Mouse (Mus musculus) liver, embryonic 16.5 days (tissue): Measurements from ENCODE around the gene Lman1l. TPM values are rescaled to one million over a fixed set of nuclear protein-coding genes. Genes with fewer than 3 reads are reported as not detected.

Experiments
- ATAC-seq: fragments of 200-750 bp; cut with Nextera tagmentation; 2 replicates; pipeline ENCODE4 v1.8.0; 2017; ENCODE audit warnings: low read depth, mild to moderate bottlenecking, moderate number of reproducible peaks, moderate library complexity
- H3K27ac ChIP-seq: fragments of 300-500 bp; sonication (generic); 2 replicates; pipeline ENCODE4 v1.5.1; 2014; ENCODE audit warnings: mild to moderate bottlenecking, low read length
- H3K27me3 ChIP-seq: fragments of 300-500 bp; sonication (generic); 2 replicates; pipeline ENCODE4 v1.6.1; 2014; ENCODE audit warnings: low read depth, low read length, mixed read lengths; ENCODE audit not compliant: control insufficient read depth, insufficient read depth
- H3K36me3 ChIP-seq: fragments of 300-500 bp; sonication (generic); 2 replicates; pipeline ENCODE4 v1.6.1; 2014; ENCODE audit warnings: mild to moderate bottlenecking; ENCODE audit not compliant: control insufficient read depth, insufficient read depth
- H3K4me1 ChIP-seq: fragments of 300-500 bp; sonication (generic); 2 replicates; pipeline ENCODE4 v1.6.1; 2014; ENCODE audit warnings: low read depth, low read length, mixed read lengths; ENCODE audit not compliant: control insufficient read depth
- H3K4me2 ChIP-seq: fragments of 300-500 bp; sonication (generic); 2 replicates; pipeline ENCODE4 v1.6.1; 2014; ENCODE audit warnings: low read depth, low read length, mixed read lengths
- H3K4me3 ChIP-seq: fragments of 300-500 bp; sonication (generic); 2 replicates; pipeline ENCODE4 v1.5.1; 2014; ENCODE audit warnings: low read depth, mild to moderate bottlenecking, low read length
- H3K9ac ChIP-seq: fragments of 300-500 bp; sonication (generic); 2 replicates; pipeline ENCODE4 v1.6.1; 2014; ENCODE audit warnings: low read depth, low read length
- H3K9me3 ChIP-seq: fragments of 300-500 bp; sonication (generic); replicated peaks from 2 replicates; pipeline ENCODE4 v1.6.1; 2016; ENCODE audit warnings: low read length; ENCODE audit not compliant: control insufficient read depth
- WGBS: fragments of 180-500 bp; shearing (Covaris S2); extraction: QIAGEN DNeasy Blood & Tissue Kit; methylation state at CpG from one replicate; pipeline ENCODE4 v1.1.7; 2014; ENCODE audit not compliant: insufficient replicate concordance; 5-methylcytosine and 5-hydroxymethylcytosine counted together
- polyA plus RNA-seq: library from polyadenylated mRNA; unstranded; fragments of >200 nt; fragmentation: Nextera tagmentation; extraction: Ambion mirVana; gene quantifications from 2 replicates; pipeline ENCODE4 v1.2.1, GENCODE M21; 2015

Lman1l gene
- polyA plus RNA-seq, 1 experiment from 2014 or later = not detected

DNA sequence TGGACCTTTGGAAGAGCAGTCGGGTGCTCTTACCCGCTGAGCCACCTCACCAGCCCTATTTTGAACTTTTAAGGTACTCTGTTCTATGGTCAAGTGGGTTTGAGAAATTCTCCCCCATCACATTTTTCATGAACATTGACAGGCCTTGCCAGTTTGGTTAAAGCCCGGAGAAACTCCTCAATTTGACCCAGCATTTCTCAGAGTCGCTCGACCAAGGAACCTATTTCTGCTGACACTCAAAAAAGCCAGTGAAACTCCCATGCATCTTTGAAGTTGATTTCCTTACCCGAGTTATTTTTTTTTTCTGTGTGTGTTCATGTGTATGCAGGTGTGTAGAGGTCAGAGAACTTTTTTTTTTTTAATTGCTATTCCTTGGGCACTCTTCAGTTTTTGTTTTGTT is 56.0 kb downstream of the Lman1l start:
- Histone ChIP-seq H3K27ac (no peak overlapping the region), H3K9me3 (no peaks in the 10 kb centered on the region), H3K4me1 (peaks cover 18% of the 10 kb centered on the region), H3K27me3 (no peaks in the 10 kb centered on the region), H3K4me2 (no peak overlapping the region), H3K4me3 (no peak overlapping the region), H3K9ac (no peak overlapping the region), H3K36me3 (no peaks in the 10 kb centered on the region; the same call in 1 of the 2 replicates)
- ATAC-seq = no peak
- WGBS = 71% methylated on average over 6 of the region's 6 CpGs

DNA sequence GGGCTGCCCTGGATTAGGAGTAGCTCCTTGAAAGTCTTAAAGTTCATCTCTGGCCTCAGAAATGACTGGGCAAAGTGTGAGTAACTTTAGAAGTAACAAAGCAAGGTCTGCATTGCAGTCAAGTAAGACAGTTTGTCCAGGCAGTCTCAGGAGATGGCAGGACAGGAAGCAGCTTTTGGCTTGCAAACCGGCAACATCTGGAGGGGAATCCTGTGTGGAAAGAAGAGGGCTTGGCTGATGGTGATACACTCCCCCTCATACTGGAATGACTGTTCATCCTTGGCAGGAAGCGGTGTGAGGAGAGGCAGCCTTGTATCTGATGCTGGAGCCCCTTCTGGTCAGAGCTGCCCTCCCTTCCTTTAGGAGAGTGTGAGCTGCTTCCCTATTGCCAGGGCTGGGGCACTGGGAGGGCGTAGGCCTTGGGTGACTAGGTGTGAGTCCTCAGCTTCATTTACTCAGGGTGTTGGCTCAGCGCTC is 57.6 kb downstream of the Lman1l start:
- WGBS = 41% methylated on average over 4 of the region's 4 CpGs
- no peak overlapping the region for H3K4me3 ChIP-seq
- H3K9ac ChIP-seq = no peak overlapping the region
- H3K4me1 ChIP-seq = peaks cover 18% of the 10 kb centered on the region
- H3K9me3 ChIP-seq = no peaks in the 10 kb centered on the region
- H3K36me3 ChIP-seq = no peaks in the 10 kb centered on the region
- no peak for ATAC-seq
- no peak overlapping the region for H3K27ac ChIP-seq
- H3K27me3 ChIP-seq = no peaks in the 10 kb centered on the region
- peak overlapping the region; percentile 3; the same call in 1 of the 2 replicates for H3K4me2 ChIP-seq

DNA sequence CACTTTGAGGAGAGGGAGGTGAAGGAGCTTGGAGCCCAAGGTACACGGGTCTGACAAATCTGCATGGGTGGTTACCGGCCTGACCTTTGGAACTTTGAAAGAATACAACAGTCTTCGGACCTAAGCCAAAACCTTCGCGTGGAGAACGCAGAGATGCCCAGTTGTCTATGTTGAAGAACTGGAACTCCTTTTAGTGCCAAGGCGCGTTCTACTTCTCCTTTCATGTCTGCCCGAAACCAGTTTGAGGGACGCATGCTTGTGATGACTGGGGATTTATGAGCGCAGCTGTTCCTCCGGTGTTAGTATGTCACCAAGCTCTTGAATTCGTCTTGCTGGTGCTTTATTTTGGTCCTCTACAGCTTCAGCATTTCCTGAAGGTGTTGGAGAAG is 58.9 kb downstream of the Lman1l start:
- Histone ChIP-seq H3K9ac (peak overlapping the region; percentile 83), H3K36me3 (no peaks in the 10 kb centered on the region), H3K4me2 (peak overlapping the region; percentile 85), H3K27me3 (no peaks in the 10 kb centered on the region), H3K27ac (peak overlapping the region; percentile 80), H3K4me3 (peak overlapping the region; percentile 84), H3K9me3 (no peaks in the 10 kb centered on the region), H3K4me1 (peaks cover 18% of the 10 kb centered on the region)
- ATAC-seq = no peak
- WGBS = 43% methylated on average over 13 of the region's 13 CpGs

DNA sequence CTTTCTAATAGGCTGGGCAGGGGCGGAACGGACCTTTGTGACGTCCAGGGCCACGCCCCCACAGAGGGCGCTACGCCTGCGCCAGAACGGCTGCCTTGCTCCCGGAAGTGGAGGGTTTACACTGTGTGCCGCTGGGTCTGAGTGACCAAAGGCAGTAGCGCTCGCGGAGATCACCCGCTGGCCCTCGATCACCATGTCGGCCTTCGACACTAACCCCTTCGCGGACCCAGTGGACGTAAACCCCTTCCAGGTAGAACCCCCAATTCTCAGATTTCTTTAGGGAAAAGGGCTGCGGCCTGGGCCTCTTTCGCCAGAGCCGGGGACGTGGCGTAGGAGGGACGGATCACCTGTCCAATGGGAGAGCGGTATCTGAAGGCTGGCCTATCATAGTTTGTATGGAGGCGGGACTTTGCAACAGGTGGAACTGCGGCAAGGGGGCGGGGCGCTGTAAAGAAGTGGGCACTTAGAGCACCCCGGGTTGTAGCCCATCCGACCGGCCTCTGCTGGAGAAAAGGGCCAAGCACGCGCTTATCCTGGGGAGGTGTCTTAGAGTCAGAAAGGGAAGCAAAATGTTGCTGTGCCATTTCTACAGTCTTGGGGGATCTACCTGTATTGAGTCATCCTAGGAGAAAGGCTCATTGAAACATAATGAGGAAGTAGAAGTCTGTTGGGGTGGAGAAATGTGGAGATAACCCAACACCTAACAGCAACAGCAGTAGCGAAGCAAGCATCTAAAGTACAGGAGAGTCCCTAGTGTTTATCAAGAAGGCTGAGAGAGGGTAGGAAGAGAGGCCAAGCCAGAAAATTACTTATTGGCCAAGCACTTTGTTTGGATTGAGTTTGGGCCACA is 59.5 kb downstream of the Lman1l start, which contains the start of gene Scamp2:
TSS of gene Scamp2 (plus strand) at position 83 of the 850 bp plus-strand sequence.
- under 1% methylated on average over 37 of the region's 37 CpGs for WGBS

DNA sequence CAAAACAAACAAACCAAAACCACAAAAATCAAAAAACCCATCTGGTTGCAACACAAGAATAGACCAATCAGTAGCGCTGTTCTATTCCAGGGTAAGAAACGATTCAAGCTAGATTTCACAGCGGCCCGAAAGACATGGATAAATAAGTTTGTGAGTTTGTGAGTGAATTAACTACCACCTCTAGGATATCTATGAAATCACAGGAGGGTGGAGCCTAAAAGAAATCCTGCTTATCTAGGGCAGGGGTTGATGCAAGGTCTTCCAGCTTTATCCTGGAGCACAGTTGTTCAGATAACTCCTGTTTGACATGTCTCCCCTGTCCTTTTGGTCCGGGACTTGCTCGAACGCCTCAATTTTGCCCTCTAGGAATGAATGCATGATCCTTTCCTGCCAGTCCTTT is 60.3 kb downstream of the Lman1l start:
- Histone ChIP-seq H3K4me2 (peak overlapping the region; percentile 85), H3K9ac (peak overlapping the region; percentile 35; the same call in 1 of the 2 replicates), H3K27ac (no peak overlapping the region), H3K27me3 (no peaks in the 10 kb centered on the region), H3K4me1 (peaks cover 16% of the 10 kb centered on the region), H3K4me3 (peak overlapping the region; percentile 84), H3K9me3 (no peaks in the 10 kb centered on the region), H3K36me3 (no peaks in the 10 kb centered on the region)
- WGBS = 20% methylated on average over 7 of the region's 7 CpGs
- no peak for ATAC-seq

More for the DNA sequence above, 59.5 kb downstream of the Lman1l start, which contains the start of gene Scamp2:
- Histone ChIP-seq H3K27ac (peak within 1 kb of the TSS; percentile 80), H3K4me3 (peak within 1 kb of the TSS; percentile 84), H3K4me2 (peak within 1 kb of the TSS; percentile 85), H3K36me3 (no peaks in the 10 kb centered on the region), H3K27me3 (no peaks in the 10 kb centered on the region), H3K4me1 (peaks cover 18% of the 10 kb centered on the region), H3K9me3 (no peaks in the 10 kb centered on the region), H3K9ac (peak within 1 kb of the TSS; percentile 83)
- ATAC-seq = peak; percentile 99

DNA sequence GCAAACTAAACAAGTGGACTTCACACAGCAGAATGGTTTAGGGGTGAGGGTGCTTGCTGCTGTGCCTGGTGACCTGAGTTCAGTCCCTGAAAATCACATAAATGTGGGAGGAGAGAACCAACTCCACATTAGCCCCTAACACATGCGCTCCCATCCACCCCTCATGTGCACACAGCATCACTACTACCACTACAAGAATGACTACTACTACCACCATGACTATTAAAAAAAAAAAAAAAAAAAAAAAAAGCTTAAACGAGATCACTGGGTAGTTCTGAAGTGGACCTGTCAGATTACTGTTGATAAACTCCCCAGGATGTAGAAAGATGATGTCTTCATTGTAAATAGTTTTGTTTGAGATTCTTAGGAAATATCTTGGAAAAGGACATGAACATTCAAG is 61.0 kb downstream of the Lman1l start:
- no peaks in the 10 kb centered on the region for H3K36me3 ChIP-seq
- ATAC-seq = no peak
- WGBS = 59% methylated on average over 2 of the region's 2 CpGs
- peaks cover 15% of the 10 kb centered on the region for H3K4me1 ChIP-seq
- H3K4me2 ChIP-seq = no peak overlapping the region
- no peaks in the 10 kb centered on the region for H3K9me3 ChIP-seq
- H3K9ac ChIP-seq = no peak overlapping the region
- H3K27ac ChIP-seq = no peak overlapping the region
- H3K4me3 ChIP-seq = no peak overlapping the region
- H3K27me3 ChIP-seq = no peaks in the 10 kb centered on the region

DNA sequence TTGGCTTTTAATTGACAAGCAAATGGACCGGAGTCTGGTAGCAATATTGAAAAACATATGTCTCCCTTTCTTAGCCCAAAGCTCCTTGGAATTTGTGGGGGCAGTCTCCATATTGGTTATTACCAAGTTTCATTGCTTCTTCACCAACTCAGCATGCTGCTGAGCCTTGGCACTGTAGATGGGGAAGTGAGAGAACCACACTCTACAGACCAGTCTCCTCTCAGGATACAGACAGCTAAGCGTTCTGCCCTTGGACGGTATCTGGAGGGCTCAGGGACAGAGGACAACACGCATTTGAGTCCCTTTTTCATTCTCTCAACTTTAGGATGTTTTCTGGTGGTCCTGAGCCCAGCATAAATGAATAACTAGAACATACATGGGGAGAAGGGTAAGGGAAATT is 61.9 kb downstream of the Lman1l start:
- Histone ChIP-seq H3K36me3 (no peaks in the 10 kb centered on the region), H3K27me3 (no peaks in the 10 kb centered on the region), H3K4me1 (peaks cover 15% of the 10 kb centered on the region), H3K9me3 (no peaks in the 10 kb centered on the region), H3K27ac (no peak overlapping the region), H3K4me2 (no peak overlapping the region), H3K4me3 (no peak overlapping the region), H3K9ac (no peak overlapping the region)
- no peak for ATAC-seq
- 61% methylated on average over 4 of the region's 4 CpGs for WGBS

DNA sequence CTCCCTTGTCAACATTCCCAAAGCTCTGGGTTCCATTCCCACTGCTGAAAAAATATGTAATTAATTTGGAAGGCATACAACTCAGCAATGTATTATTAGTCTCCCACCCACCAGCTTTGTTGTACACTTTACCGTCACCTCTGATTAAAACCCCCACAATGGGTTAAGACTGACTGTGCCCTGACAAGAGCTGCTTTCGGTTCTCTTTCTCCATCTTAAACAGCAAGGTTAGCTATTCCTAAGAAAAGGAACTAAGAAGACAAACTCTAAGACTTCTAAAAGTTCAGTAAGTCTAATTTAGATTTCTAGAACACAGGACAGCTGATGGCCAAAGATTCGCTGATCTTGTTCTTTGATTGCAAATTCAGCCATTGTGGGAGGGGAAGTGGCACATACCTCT is 63.4 kb downstream of the Lman1l start:
- H3K4me1 ChIP-seq = peaks cover 15% of the 10 kb centered on the region
- WGBS = 58% methylated on average over 3 of the region's 3 CpGs
- no peak overlapping the region for H3K4me3 ChIP-seq
- no peak overlapping the region for H3K4me2 ChIP-seq
- no peaks in the 10 kb centered on the region for H3K27me3 ChIP-seq
- no peaks in the 10 kb centered on the region for H3K9me3 ChIP-seq
- no peak overlapping the region for H3K27ac ChIP-seq
- no peak for ATAC-seq
- H3K36me3 ChIP-seq = no peaks in the 10 kb centered on the region
- no peak overlapping the region for H3K9ac ChIP-seq
